Mouse (Mus musculus): Measurements from ENCODE around the gene Cadm1.

Cadm1 gene

GRCm38 (mm10) chr9:47609443-47609842 is 79.5 kb downstream of the Cadm1 start:
- DNase-seq (ENCODE audit: low spot score): no peak

GRCm38 (mm10) chr9:47610316-47610715 is 80.3 kb downstream of the Cadm1 start:
- DNase-seq (ENCODE audit: low spot score): no peak

- no peak for DNase-seq (ENCODE audit: low spot score)
These were observed 83.0 kb downstream of the Cadm1 start for GRCm38 (mm10) chr9:47612894-47613412.

- DNase-seq (ENCODE audit: low spot score): no peak
These were observed 85.1 kb downstream of the Cadm1 start for GRCm38 (mm10) chr9:47615049-47615448.

GRCm38 (mm10) chr9:47616391-47616790 is 86.4 kb downstream of the Cadm1 start:
- DNase-seq (ENCODE audit: low spot score): no peak

GRCm38 (mm10) chr9:47619501-47620029 is 89.6 kb downstream of the Cadm1 start:
- no peak for DNase-seq (ENCODE audit: low spot score)

GRCm38 (mm10) chr9:47623447-47624445 is 93.8 kb downstream of the Cadm1 start:
- DNase-seq (ENCODE audit: low spot score): no peak

GRCm38 (mm10) chr9:47624565-47625520 is 94.9 kb downstream of the Cadm1 start:
- DNase-seq (ENCODE audit: low spot score): no peak

- DNase-seq (ENCODE audit: low spot score): no peak
These were observed 95.7 kb downstream of the Cadm1 start for GRCm38 (mm10) chr9:47625621-47626210.

- no peak for DNase-seq (ENCODE audit: low spot score)
These were observed 98.0 kb downstream of the Cadm1 start for GRCm38 (mm10) chr9:47627966-47628365.

GRCm38 (mm10) chr9:47628550-47628949 is 98.6 kb downstream of the Cadm1 start:
- no peak for DNase-seq (ENCODE audit: low spot score)

GRCm38 (mm10) chr9:47634695-47635094 is 104.7 kb downstream of the Cadm1 start:
- DNase-seq (ENCODE audit: low spot score): no peak

- DNase-seq (ENCODE audit: low spot score): no peak
These were observed 112.7 kb downstream of the Cadm1 start for GRCm38 (mm10) chr9:47642663-47643062.

GRCm38 (mm10) chr9:47645056-47645455 is 115.1 kb downstream of the Cadm1 start:
- DNase-seq (ENCODE audit: low spot score): no peak

GRCm38 (mm10) chr9:47651431-47651830 is 121.5 kb downstream of the Cadm1 start:
- DNase-seq (ENCODE audit: low spot score): no peak

GRCm38 (mm10) chr9:47652203-47652602 is 122.2 kb downstream of the Cadm1 start:
- no peak for DNase-seq (ENCODE audit: low spot score)

- DNase-seq (ENCODE audit: low spot score): no peak
These were observed 123.0 kb downstream of the Cadm1 start for GRCm38 (mm10) chr9:47652936-47653335.

GRCm38 (mm10) chr9:47659366-47660090 is 129.6 kb downstream of the Cadm1 start:
- DNase-seq (ENCODE audit: low spot score): no peak

GRCm38 (mm10) chr9:47661611-47662010 is 131.6 kb downstream of the Cadm1 start:
- no peak for DNase-seq (ENCODE audit: low spot score)

GRCm38 (mm10) chr9:47669206-47669605 is 139.2 kb downstream of the Cadm1 start:
- no peak for DNase-seq (ENCODE audit: low spot score)

GRCm38 (mm10) chr9:47671617-47672016 is 141.6 kb downstream of the Cadm1 start:
- no peak for DNase-seq (ENCODE audit: low spot score)

Data from testis, postnatal 10 days (tissue).